Mouse (Mus musculus) liver, adult 2 months (tissue): Measurements from ENCODE around the gene Taok3. TPM values are rescaled to one million over a fixed set of nuclear protein-coding genes. Genes with fewer than 3 reads are reported as not detected.

ENCODE experiments used
- DNase-seq: peaks from one replicate; pipeline ENCODE4 v3.0.0-alpha.2; 2011; ENCODE audit warnings: low read depth, low spot score; ENCODE audit errors: extremely low read depth
- H3K27ac ChIP-seq: fragments of 200-500 bp; replicated peaks from 2 replicates; pipeline ENCODE4 v1.5.1; 2012; ENCODE audit warnings: low read depth, mild to moderate bottlenecking, control low read depth, inconsistent platforms, low read length; ENCODE audit not compliant: insufficient read depth
- H3K27me3 ChIP-seq: fragments of 200-500 bp; 2 replicates; pipeline ENCODE4 v1.6.1; 2012; ENCODE audit warnings: mild to moderate bottlenecking, moderate library complexity, low read length, inconsistent platforms; ENCODE audit not compliant: control insufficient read depth, insufficient read depth
- H3K36me3 ChIP-seq: fragments of 200-500 bp; 2 replicates; pipeline ENCODE4 v1.6.1; 2012; ENCODE audit warnings: low read length, inconsistent platforms; ENCODE audit not compliant: control insufficient read depth, insufficient read depth
- H3K4me1 ChIP-seq: fragments of 200-500 bp; 2 replicates; pipeline ENCODE4 v1.6.1; 2011; ENCODE audit warnings: low read length; ENCODE audit not compliant: control insufficient read depth, insufficient read depth
- H3K4me3 ChIP-seq: fragments of 200-500 bp; 2 replicates; pipeline ENCODE4 v1.5.1; 2011; ENCODE audit warnings: low read depth, mild to moderate bottlenecking, control low read depth, low read length, moderate library complexity; ENCODE audit not compliant: insufficient read depth
- H3K79me2 ChIP-seq: fragments of 200-500 bp; 2 replicates; pipeline ENCODE4 v1.6.1; 2012; ENCODE audit warnings: inconsistent platforms, mild to moderate bottlenecking, low read length, moderate library complexity; ENCODE audit not compliant: control insufficient read depth, insufficient read depth
- H3K9ac ChIP-seq: fragments of 200-500 bp; 2 replicates; pipeline ENCODE4 v1.6.1; 2012; ENCODE audit warnings: low read depth, mild to moderate bottlenecking, control low read depth, inconsistent platforms, low read length
- CTCF ChIP-seq: fragments of 200-500 bp; IDR thresholded peaks from 2 replicates; pipeline ENCODE4 v1.5.1; 2011; ENCODE audit warnings: low read depth, low read length, control low read depth
- POLR2A ChIP-seq: fragments of 200-500 bp; IDR thresholded peaks from 2 replicates; pipeline ENCODE4 v1.6.1; 2011; ENCODE audit warnings: low read length, control low read depth; ENCODE audit not compliant: insufficient read depth; ENCODE audit errors: extremely low read depth
- WGBS: fragments of 180-500 bp; shearing (Covaris S2); methylation state at CpG from one replicate; pipeline ENCODE4 v1.1.7; 2018; 5-methylcytosine and 5-hydroxymethylcytosine counted together
- polyA plus RNA-seq: library from polyadenylated mRNA; depleted of rRNA; stranded (reverse); fragments of >200 nt; gene quantifications from 2 replicates; pipeline ENCODE4 v1.2.3, GENCODE M21; 2012
- total RNA-seq: library from RNA; depleted of rRNA; stranded (reverse); fragments of >200 nt; gene quantifications from 2 replicates; pipeline ENCODE4 v1.2.3, GENCODE M21; 2014

Taok3 gene
- total and polyA plus RNA-seq, 2 experiments = 16.2 to 23.0 TPM

- no peak overlapping the region for H3K4me3 ChIP-seq
- no peak overlapping the region for H3K9ac ChIP-seq
- peaks cover 27% of the 10 kb centered on the region; the same call in 1 of the 2 replicates for H3K79me2 ChIP-seq
- TF ChIP-seq POLR2A (no peak), CTCF (no peak)
- peak; percentile 54 for DNase-seq
- H3K4me1 ChIP-seq = peaks cover 20% of the 10 kb centered on the region; the same call in 1 of the 2 replicates
- WGBS = 40% methylated on average over 7 of the region's 7 CpGs
- H3K27ac ChIP-seq = peak overlapping the region; percentile 95
- H3K36me3 ChIP-seq = peaks cover 8% of the 10 kb centered on the region; the same call in 1 of the 2 replicates
- no peaks in the 10 kb centered on the region for H3K27me3 ChIP-seq
These were observed 2.2 kb upstream of the Taok3 start for GRCm38 (mm10) chr5:117117716-117118115.

GRCm38 (mm10) chr5:117118220-117118619 lies 1.7 kb upstream of the Taok3 start:
- peaks cover 3% of the 10 kb centered on the region; the same call in 1 of the 2 replicates for H3K36me3 ChIP-seq
- no peak for TF ChIP-seq POLR2A
- TF ChIP-seq CTCF = no peak
- H3K27me3 ChIP-seq = no peaks in the 10 kb centered on the region
- H3K79me2 ChIP-seq = peaks cover 30% of the 10 kb centered on the region; the same call in 1 of the 2 replicates
- no peak overlapping the region for H3K9ac ChIP-seq
- no peak for DNase-seq
- WGBS = 32% methylated on average over 2 of the region's 2 CpGs
- no peak overlapping the region for H3K4me3 ChIP-seq
- H3K4me1 ChIP-seq = peaks cover 22% of the 10 kb centered on the region
- peak overlapping the region; percentile 95 for H3K27ac ChIP-seq

GRCm38 (mm10) chr5:117118850-117119249 lies 1.1 kb upstream of the Taok3 start:
- H3K4me1 ChIP-seq = peaks cover 29% of the 10 kb centered on the region
- peaks cover 35% of the 10 kb centered on the region for H3K79me2 ChIP-seq
- WGBS = 23% methylated on average over 8 of the region's 8 CpGs
- H3K4me3 ChIP-seq = no peak overlapping the region
- peak; percentile 98 for DNase-seq
- no peaks in the 10 kb centered on the region for H3K27me3 ChIP-seq
- H3K36me3 ChIP-seq = no peaks in the 10 kb centered on the region
- peak overlapping the region; percentile 86 for H3K27ac ChIP-seq
- TF ChIP-seq CTCF (no peak), POLR2A (no peak)
- peak overlapping the region; percentile 25; the same call in 1 of the 2 replicates for H3K9ac ChIP-seq

DNA sequence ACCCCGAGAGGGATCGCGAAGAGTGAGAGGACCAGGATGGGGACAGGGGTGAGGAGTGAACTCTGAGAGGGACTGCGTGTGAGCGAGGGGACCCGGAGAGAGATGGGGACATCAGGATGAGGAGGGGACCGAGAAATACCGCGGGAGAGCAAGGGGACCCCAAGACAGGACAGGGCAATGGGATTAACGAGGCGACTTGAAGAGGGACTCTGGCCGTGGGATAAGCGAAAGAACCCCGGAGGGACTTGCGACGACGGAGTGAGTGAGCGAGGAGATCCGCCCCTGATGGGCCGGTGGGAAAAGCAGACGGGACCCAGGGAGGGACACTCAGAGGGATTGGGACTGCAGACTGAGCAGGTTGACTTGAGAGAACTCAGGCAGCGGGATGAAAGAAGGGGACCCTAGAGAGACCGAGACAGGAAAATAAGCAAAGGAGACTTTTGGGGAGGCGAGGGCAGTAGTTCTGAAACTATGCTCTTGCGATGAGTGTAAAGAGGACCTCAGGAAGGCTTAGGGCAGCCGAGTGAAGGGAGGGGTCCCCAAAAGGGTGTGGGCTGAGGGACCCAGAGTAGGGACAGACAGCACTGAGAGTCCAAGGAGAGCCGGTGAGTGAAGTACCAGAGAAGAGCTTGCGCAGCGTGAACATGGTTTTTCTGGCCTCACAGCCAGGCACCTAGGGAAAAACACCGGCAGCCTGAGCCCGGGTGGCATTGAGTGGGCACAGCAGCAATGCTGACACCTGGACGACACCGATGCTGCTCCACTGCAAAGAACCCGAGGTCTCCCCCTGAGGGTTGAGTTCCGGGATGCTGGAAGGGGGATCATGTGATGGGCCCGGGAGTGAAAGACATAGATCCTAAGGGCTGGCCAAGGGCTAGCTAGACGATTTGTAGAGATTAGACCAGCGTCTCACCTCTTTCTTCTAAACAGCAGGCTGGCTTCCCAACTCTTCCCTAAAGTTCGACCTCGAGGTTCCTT lies 849 bp downstream of the Taok3 start:
- no peaks in the 10 kb centered on the region for H3K36me3 ChIP-seq
- peaks cover 33% of the 10 kb centered on the region for H3K4me1 ChIP-seq
- TF ChIP-seq POLR2A = 0 out of 2 replicates have a peak, but pooled peaks have one; percentile 10
- no peak for TF ChIP-seq CTCF
- peaks cover 47% of the 10 kb centered on the region for H3K79me2 ChIP-seq
- peak; percentile 29 for DNase-seq
- peak overlapping the region; percentile 90 for H3K9ac ChIP-seq
- H3K27ac ChIP-seq = peak overlapping the region; percentile 91
- under 1% methylated on average over 40 of the region's 40 CpGs for WGBS
- H3K4me3 ChIP-seq = peak overlapping the region; percentile 80
- H3K27me3 ChIP-seq = no peaks in the 10 kb centered on the region

- Histone ChIP-seq H3K27ac (peak overlapping the region; percentile 91), H3K9ac (0 out of 2 replicates have a peak overlapping the region, but pooled peaks have one; percentile 10), H3K36me3 (no peaks in the 10 kb centered on the region), H3K27me3 (no peaks in the 10 kb centered on the region), H3K4me3 (peak overlapping the region; percentile 32), H3K79me2 (peaks cover 53% of the 10 kb centered on the region), H3K4me1 (peaks cover 31% of the 10 kb centered on the region)
- DNase-seq = peak; percentile 96
- TF ChIP-seq POLR2A = no peak
- no peak for TF ChIP-seq CTCF
- 8% methylated on average over 2 of the region's 2 CpGs for WGBS
These were observed 1.7 kb downstream of the Taok3 start for GRCm38 (mm10) chr5:117121657-117122056.

DNA sequence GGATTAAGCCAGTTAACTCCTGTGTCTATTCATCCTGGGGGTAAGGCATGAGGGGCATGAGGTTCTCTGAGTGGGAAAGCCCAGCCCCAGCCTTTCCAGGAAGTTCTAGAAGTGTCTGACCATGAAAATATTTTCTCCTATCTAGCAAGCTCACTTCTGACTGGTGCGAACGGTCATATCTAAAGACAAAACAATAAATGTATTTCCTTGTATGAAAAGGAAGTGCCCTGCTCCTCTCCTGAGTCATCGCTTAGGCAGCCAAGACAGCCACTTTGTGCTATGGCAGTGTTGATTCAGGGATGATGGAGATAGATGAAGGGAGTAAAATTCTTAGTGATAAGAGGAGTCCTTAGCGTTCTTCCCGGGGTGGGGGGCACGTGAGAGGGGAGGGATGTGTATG lies 3.2 kb downstream of the Taok3 start:
- no peaks in the 10 kb centered on the region for H3K36me3 ChIP-seq
- H3K79me2 ChIP-seq = peaks cover 57% of the 10 kb centered on the region
- H3K27me3 ChIP-seq = no peaks in the 10 kb centered on the region
- H3K4me3 ChIP-seq = no peak overlapping the region
- TF ChIP-seq POLR2A (no peak), CTCF (no peak)
- H3K27ac ChIP-seq = no peak overlapping the region
- no peak overlapping the region for H3K9ac ChIP-seq
- 69% methylated on average over 6 of the region's 6 CpGs for WGBS
- peaks cover 24% of the 10 kb centered on the region for H3K4me1 ChIP-seq
- no peak for DNase-seq
